Mouse (Mus musculus): ENCODE results near the gene Gm3685.
"Not testable (repeated sequence)": the region's sequence is repeated elsewhere in the genome, so short reads cannot be mapped to it uniquely, and the experiment has no call there.

Gene Gm3685

DNA sequence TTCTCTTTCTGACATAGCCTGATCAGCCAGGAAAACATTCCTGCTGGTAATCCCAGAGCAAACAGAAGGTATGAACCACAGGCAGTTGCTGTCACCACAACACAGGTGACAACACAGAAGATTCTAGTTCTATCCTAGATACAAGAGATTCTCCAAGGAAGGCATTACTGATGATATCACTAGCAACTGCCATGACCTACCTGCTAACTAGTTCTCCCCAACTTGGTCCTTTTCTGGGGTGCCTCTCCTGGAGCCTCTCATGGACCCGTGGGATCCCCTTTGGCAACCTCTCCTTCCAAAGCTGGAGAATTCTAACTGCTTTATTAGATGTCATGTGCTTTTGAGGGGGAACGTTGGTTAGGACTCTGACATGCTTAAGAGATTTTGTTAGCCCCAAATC is at the start of gene Gm3685:
Gene Gm3685, minus strand, starts transcription at position 101 of the 400 bp plus-strand sequence.
- DNase-seq = not testable (repeated sequence)

- DNase-seq = peak; percentile 65
Observed at GRCm38 (mm10) chr14:7026781-7027749, 17.7 kb downstream of the Gm3685 start, which contains the start of gene Gm10406. Gm10406 (minus strand) TSS chr14:7027449.

DNA sequence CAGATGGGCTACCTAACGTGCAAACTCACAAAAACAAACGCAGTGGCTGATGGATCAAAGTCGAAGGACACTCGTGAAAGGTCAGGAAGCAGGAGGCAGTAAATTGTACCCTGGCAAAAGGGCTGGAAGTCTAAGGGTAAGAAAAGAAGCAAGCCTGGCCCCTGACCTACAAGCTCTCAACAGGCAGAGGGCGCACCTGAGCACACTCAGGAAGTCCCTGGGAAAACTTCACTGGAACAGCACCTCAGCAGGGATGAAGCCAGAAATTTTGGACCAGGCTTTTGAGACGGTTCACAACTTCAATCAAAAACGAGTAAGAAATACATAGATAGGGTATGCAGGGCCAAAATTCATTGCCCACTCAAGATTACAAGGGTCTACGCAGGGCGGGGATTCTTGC is 18.5 kb downstream of the Gm3685 start:
- peak; percentile 10 for DNase-seq
